Mouse (Mus musculus) T-helper 1 cell (primary cell): ENCODE data around the gene Slc5a4a.

Experiments used
- in situ Hi-C: fragments of 300-600 bp; cut with MboI, MseI; formaldehyde crosslinking; loops from one replicate; pipeline ENCODE4 v1.15.1; 2025; ENCODE audit warnings: high pct_unique_total_duplicates

Gene Slc5a4a

DNA sequence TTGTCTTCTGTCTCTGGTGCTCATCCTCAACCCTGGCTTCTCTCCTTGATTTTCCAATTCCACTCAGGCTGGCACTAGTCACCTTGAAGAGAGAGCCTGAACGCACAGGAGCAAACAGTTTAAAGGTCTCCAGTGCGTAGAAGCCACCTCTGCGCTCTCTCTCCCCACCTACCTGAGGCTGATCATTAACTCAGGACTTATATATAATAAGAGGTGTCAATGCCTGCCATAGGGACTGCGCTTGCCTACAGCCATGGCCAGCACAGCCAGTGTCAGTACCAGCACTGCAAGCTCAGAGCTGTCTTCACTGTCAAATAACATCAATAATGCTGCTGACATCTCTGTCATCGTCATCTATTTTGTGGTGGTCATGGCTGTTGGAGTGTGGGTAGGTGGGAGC, at the start of gene Slc5a4a:
Slc5a4a (plus strand) TSS at position 174 of the 400 bp plus-strand sequence.
- in situ Hi-C loops, result no loop called here

DNA sequence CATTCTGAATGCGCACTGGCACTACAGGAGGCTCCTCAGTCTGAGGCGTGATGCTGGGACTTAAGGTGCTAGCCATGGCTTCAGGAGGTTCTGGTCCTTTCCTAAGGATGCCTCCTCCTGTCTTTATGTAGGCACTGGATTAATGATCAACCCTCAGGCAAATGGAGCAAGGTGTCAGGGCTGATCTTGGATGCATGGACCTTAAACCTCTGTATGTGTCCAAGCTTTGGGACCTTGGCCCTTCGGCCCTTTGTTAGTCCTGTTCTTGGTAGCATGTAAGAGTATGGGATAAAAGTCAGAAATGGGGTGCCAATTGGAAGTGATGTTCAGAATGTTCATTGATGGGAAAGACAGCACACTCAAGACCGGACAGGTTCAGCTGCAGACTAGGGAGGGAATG, 36.4 kb upstream of the Slc5a4a start, which contains the start of gene Slc5a4b:
Slc5a4b (minus strand) TSS at position 101 of the 400 bp plus-strand sequence.
- in situ Hi-C loops, result loop anchor here (5.0 kb wide), 1 partner anchor 49 kb away; no protein-coding TSS in a partner anchor

DNA sequence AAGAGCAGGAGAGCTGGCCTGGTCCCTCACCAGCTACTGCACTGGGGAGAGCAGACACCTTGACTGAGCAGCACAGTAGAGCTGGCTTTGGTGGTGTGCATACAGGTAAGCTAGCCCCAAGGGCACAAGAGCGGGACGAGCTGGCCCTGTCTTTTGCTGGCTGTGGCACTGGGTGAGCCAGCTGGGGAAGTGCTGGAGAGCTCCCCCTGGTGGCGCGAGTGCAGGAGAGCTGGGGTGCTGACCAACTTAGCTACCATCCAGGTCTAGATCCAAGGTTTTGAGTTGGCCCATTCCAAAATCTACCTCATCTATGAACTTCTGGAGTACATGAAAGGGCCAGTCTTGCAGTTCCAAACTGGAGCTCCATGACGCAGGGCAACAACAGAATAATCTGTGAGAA, 29.3 kb upstream of the Slc5a4a start:
- in situ Hi-C loops, result loop anchor here (5.0 kb wide), 1 partner anchor 74 kb away; no protein-coding TSS in a partner anchor

DNA sequence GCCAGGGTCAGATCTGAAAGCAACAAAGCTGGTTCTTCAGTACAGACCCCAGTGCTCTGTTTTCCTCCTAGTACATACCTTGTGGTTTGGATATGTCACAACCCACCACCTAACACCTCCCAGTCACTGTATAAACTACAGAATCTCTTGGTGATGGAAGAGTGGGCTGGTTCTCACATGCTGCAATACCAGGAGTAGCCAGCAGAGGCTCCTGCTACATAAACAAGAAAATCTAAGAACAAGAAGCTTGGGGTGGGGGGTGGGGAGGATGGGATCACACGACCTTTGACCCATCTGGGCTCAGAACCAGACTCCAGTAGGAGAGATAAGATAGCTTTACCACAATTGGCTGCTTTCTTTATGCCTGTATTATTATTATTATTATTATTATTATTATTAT, 28.5 kb upstream of the Slc5a4a start:
- in situ Hi-C loops, result loop anchor here (5.0 kb wide), 1 partner anchor 74 kb away; no protein-coding TSS in a partner anchor

DNA sequence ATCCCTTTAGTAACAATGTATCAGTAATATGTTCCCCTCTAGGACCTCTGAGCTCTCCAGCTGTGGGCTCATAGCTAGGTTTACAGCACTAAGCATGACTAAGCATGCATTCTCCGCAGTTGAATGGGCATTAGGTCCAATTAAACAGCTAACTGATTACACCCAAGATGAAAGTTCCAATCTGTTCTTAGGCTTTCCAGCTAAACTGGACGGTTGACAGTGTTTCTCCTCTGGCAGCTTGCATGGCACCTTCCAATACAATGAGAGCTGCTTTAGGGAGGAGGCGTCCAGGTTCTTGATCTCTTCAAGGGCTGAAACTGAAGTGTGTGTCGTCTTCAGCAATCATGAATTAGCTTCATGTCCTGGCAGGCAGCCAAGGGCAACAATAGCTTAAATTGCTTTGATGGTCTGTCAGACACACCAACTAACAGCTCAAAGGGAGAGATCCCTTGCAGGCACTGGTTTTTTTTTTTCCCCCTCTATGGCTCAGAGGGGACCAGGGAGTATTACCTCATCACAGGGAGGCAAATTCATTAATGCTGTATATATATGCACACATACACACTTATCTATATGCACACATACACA, 27.0 kb upstream of the Slc5a4a start:
- in situ Hi-C loops, result no loop called here

DNA sequence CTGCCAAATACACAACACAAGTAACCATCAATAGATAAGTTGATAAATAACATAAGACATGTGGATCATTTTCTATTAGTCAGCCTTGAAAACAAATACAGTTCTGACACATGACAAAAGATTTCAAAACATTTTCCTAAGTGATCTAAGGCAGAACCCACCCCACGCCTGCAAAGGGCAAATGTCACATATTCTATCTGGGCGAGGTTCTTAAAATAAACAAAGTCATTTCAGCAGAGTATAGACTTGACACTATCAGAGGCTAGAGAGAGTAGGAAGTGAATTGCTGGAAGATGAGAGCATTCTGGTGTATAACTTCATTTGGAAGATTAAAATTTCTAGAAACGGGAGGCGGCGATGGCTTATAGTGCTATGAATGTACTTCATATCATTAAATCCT, 25.8 kb upstream of the Slc5a4a start:
- in situ Hi-C loops, result no loop called here

DNA sequence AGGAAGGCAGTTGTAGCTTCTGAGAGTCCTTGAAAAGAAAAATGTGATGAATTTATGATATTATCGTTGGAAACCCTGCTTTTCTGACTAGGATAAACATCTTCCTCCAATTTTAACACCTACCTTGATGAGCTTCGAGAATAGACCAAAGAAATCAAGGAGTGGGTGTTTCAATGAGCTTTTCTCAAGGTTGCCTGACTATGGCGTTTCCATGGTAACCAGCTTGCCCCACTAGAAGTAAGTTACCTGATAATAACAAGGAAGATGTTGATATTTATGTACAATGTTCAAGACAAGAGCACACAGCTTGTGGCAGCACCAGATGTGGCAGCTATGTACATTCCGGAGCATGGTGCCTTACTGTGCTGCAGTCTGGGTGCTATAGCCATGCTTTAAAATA, 14.7 kb upstream of the Slc5a4a start:
- in situ Hi-C loops, result no loop called here

DNA sequence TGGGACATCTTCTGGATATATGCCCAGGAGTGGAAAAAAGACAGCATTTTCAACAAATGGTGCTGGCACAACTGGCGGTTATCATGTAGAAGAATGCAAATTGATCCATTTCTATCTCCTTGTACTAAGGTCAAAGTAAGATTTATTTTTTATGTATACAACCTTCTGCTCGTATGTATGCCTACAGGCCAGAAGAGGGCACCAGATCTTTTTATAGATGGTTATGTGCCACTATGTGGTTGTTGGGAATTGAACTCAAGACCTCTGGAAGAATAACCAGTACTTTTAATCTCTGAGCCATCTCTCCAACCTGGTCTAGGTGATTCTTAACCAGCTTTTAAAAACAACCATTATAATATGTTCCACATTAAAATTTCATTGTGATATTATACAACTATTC, 10.9 kb upstream of the Slc5a4a start:
- in situ Hi-C loops, result no loop called here

DNA sequence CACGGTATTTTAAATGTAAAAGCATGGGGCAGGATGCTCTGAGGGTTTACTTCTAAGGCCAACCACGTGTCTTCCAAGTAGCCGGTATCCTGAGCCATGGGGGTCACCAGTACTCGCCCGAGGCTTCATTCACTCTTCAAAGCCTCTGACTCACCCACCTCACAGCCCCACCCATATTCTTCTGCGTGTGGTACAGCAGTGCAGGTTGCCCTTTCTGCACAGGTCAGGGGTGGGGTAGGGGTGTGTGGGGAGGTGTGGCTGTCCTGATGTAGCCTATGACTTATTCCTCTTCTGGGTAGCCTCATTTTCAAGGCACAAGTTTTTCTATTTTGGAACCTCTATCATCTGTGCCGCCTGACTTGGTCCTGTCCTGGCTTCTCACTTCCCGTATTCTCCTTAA, 405 bp upstream of the Slc5a4a start:
- in situ Hi-C loops, result no loop called here

DNA sequence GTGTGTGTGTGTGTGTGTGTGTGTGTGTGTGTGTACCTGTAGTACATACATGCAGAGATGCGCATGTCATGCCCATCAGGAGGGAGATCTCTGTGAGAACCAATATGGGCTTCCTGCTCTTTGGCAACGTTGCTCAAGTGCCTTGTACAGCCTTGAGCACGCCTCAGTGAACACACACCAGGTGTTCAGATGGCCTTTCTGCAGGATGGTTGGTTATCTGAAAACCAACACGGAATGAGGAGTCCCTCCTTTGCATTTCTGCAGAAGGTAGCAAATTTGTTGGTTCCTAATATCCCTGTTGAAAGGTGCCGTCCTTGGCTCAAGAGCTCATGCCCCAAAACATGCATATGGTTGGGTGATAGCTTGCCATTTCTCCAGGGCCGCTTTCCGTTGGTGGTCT, 8.7 kb downstream of the Slc5a4a start:
- in situ Hi-C loops, result no loop called here

DNA sequence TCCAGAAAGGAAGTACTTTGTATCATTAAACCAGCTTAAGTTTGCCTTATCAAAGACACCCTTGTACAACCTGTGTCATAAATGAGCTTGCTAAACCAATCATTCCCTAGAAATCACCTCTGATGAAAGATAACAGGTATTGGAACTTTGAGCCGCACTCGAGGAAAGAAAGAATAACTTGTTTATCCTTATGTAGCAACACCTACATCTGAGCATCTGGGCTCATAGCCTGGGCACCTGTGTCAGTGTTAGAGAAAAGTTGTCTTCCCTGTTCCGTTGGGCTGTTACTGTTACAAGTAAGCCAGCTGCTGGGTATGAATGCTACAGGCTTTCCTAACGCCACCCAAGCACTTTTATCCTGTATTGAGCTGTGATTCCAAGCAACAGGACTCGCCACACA, 10.3 kb downstream of the Slc5a4a start:
- in situ Hi-C loops, result no loop called here

DNA sequence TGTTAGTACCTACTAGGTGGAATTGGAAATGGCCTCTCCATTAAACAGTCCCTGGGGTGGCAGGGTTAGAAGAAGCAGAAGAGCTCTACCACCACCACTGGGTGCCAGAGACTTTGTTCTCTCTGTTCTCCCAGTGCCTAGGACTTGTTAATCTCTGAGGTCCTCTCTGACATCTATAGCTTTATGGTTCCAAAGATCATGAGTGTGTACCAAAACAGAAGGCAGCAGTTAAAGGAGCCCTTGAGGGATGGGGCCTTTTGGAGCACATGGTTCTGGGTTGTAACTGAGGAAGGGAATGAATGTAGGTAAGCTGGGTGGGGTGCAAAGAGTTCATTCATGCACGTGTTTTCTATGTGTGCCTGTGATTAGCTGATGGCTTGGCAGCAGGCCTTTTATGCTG, 10.8 kb downstream of the Slc5a4a start:
- in situ Hi-C loops, result no loop called here

DNA sequence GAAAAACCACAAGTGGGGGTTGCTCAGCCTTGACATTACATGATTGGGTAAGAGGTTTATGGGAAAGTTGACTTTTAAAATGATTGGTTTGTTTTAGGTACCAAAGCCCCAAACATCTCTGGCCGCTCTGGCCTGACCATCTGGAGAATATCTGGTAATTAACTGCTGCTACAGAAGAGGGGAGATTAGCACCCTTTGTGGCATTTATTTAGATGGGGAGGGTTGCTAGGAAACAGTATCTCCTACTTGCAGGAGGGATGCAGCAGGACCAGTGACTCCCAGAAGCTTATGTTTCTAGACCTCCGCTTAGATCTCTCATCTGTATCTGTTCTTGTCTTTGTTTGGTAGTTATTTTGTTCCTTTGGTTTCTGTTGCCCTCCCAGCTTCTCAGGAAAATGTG, 27.6 kb downstream of the Slc5a4a start:
- in situ Hi-C loops, result no loop called here

DNA sequence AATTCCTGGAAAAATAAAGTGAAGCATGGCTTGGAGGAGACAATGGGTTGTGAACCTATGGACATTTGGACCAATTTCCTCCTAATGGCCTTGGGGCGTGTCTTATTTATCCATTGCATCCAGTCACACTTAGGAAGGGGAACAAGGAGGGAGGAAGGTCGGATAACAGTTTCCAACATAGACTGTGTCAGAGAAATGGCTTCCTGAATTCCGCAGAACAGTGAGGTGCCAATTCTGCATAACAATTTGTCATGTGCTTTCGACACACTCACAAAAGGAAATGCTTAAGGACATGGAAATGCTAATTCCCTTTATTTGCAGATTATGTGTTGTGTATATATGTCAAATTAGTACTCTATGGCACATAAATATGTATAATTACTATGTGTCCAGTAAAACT, 38.0 kb downstream of the Slc5a4a start:
- in situ Hi-C loops, result no loop called here

DNA sequence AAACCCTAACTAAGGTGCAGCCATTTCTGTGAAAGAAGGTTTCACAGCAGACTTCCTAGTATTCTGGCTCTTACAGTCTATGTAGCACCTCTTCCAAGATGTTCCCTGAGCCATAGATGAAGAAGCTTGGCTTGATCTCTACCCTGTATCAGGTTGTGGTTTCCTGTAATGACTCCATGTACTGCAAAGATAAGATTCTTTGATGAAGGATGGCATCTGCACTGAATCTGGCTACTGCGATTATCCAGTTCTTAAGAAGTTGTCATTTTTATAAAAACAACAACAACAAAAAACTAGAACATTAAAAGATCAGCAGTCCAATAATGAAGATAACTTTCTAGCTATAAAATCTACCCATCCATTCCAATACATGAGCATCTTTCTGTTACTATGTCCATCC, 40.8 kb downstream of the Slc5a4a start:
- in situ Hi-C loops, result no loop called here

DNA sequence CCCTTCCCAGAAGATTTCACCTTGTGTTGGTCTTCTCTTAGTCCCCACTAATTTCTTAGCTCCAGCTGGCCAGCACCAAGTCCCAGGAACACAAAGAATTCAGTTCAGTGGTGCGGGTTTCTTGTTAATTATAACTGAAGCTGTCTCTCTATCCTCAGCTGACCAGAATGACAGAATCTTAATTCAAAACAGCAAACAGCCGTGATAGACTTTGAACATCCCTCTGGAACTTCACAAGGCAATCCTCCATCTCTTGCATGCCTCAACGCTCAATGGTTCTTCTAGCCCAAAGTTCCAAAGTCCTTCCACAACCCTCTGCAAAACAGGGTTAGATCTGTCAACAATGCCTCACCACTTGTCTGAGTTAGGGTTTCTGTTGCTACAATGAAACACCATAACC, 54.2 kb downstream of the Slc5a4a start:
- in situ Hi-C loops, result no loop called here

DNA sequence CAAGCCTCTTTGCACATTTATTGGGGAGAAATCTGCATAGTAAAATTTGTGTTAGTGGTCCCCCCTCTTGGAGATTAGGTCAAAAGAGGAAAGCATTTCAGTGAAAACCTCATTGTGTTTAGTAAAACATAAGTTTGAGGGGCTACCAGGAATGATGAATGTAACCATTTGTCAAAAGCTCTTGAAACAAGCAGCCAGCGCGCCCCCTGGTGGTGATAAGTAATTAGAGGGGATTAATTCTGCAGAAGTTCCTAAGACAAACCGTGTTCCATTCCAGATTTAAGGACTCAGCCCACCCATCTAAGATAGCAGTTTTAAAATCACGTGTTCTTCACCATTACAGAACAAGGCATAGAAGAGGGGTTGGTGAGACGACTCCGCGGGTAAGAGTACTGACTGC, 54.7 kb downstream of the Slc5a4a start:
- in situ Hi-C loops, result no loop called here

DNA sequence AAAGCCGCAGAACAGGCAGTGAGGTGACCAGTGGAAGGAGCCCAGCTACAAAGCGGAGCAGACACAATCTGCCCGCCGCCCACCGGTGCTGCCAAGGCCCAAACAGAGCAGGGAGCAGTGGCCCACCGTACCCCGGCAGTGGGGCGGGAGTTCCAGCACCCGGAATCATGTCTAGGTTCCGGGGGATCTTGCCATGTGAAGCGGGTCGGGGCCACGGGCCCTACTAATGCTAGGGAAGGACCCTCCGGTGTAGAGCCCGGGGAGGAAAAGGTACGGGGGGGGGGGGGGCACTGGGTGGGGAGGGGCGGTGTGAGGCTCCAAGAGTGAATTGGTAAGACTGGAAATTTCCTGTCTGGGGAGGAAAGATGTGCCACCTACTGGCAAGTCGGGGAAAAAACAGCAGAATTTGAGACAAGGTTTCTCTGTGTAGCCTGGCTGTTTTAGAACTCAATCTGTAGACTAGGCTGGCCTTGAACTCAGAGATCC, 56.6 kb downstream of the Slc5a4a start:
- in situ Hi-C loops, result no loop called here

DNA sequence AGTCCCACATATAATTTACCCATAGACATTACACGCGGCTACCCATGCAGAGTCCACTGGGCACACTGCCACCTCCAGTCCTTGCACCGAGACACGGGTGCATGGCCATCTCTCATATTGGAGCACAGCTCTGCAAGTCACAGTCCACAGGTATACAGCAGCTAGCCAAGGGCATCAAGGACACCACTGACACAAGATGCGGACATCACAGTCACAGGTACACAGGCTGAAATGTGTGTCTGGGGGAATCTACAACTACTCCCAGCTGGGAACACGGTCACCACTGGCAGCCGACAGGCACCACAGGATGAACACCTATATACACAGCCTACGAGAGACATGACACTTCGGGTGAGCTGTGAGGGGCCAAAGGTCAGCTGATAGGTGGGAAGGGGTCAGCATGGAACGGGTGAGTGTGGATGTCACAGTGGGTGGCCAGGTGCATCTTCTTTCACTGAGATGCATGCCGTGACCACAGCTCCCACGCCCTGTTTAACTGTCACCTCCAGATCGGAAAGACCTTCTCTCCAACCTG, 60.1 kb downstream of the Slc5a4a start:
- in situ Hi-C loops, result no loop called here

DNA sequence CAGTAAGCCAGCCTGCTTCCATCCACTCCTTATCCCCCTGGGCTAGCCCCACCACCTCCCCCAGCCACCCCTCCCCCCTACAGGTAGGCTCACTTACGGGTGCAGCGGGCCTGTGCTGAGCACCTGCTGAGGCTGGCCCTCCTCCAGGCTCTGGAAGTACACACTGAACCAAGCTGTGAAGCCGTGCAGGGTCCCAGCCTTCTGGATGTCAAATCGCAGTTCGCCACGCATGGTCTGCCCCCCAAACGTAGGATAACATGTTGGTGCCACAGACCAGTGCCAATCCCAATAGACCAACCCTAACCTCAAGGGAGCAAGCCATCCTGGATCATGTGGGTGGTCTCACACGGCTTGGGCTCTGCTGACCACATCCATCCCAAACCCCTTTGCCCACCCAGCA, 62.0 kb downstream of the Slc5a4a start:
- in situ Hi-C loops, result no loop called here

DNA sequence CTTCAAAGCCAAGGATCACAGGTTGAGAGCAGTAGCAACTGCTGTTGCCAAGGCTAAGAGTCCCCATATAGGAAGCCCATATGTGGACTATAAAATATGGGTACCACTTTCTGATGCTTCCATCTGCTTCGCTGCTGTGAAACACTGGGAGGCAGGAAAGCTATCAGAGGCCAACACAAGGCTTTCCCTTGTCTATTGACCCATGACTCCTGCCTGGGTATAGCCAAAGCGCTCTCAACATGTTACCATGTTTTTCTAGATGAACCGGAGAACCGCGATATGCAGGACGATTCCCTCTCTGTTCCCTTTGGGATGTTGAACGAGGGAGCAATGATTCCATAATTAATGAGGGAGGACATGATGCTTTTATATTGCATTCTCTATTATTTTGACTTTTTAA, 63.6 kb downstream of the Slc5a4a start:
- in situ Hi-C loops, result no loop called here

DNA sequence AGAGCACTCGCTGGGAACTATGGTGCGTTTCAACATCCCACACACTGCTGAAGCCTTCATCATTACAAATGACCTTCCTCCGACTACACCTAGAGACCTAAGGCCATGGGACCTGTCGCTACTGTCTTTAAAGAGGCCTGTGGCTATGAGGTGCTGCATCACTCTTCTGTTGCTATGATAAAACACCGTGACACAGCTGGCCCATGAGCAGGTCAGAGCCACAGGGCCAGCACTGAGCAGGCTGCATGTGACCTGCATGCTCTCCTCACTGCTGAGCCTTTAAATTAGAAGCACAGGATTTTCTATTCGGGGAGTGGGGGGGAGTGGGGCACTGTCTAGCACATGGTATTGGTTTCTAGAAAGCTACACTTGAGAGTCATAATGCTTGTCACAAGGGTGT, 64.9 kb downstream of the Slc5a4a start:
- in situ Hi-C loops, result no loop called here

DNA sequence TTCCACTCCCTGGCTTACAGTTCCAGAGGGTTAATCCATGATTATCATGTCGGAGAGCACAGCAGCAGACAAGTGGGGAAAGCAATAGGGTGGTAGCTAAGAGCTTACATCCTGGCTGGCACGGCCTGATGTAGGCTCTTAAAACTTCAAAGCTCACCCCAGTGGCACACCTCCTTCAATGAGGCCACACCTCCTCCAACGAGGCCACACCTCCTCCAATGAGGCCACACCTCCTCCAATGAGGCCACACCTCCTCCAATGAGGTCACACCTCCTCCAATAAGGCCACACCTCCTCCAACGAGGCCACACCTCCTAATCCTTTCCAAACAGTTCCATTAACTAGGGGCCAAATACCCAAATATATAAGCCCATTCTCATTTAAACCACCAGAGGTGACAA, 66.9 kb downstream of the Slc5a4a start:
- in situ Hi-C loops, result no loop called here

DNA sequence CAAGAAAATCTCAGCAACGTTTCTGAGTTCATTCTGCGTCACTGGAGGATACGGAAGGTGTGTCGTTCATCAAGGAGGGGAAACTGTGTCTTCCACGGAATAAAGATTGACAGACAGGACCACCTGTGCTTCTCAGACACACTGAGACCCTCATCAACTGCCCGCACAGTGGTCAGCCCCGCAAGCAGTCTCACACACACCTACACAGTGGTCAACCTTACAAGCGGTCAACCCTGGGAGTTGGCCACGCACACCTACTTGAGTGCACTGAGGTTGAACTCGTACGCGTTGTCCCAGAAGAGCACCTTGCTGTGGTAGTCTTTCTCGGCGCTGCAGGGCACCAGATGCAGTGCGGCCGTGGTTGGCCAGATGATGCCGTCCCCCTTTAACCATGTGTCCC, 69.8 kb downstream of the Slc5a4a start:
- in situ Hi-C loops, result no loop called here
